Mouse (Mus musculus): ENCODE measurements around the gene Pias3.
A peak's percentile ranks its signal among the peaks of the same experiment; 100 is the strongest.
"Not testable (repeated sequence)": the region's sequence is repeated elsewhere in the genome, so short reads cannot be mapped to it uniquely, and the experiment has no call there.

Pias3 gene

GRCm38 (mm10) chr3:96686057-96686456 lies 10.1 kb upstream of the Pias3 start:
- not testable (repeated sequence) for DNase-seq

GRCm38 (mm10) chr3:96688854-96689253 lies 7.3 kb upstream of the Pias3 start:
- DNase-seq: no peak

- DNase-seq: no peak
These were observed 5.9 kb upstream of the Pias3 start for GRCm38 (mm10) chr3:96690298-96690697.

- peak; percentile 69 for DNase-seq
These were observed 3.7 kb upstream of the Pias3 start for GRCm38 (mm10) chr3:96692506-96692905.

- no peak for DNase-seq
These were observed 2.6 kb upstream of the Pias3 start for GRCm38 (mm10) chr3:96693579-96693978.

GRCm38 (mm10) chr3:96696766-96697732 lies 865 bp downstream of the Pias3 start:
- DNase-seq: peak; percentile 95

GRCm38 (mm10) chr3:96698993-96699690 lies 3.0 kb downstream of the Pias3 start:
- peak; percentile 31 for DNase-seq

- peak; percentile 67 for DNase-seq
These were observed 4.2 kb downstream of the Pias3 start for GRCm38 (mm10) chr3:96700376-96700775.

GRCm38 (mm10) chr3:96701003-96701402 lies 4.8 kb downstream of the Pias3 start:
- no peak for DNase-seq

- DNase-seq: no peak
These were observed 8.6 kb downstream of the Pias3 start for GRCm38 (mm10) chr3:96704778-96705177.

GRCm38 (mm10) chr3:96706217-96706616 lies 10.0 kb downstream of the Pias3 start:
- no peak for DNase-seq

- DNase-seq: no peak
These were observed 10.8 kb downstream of the Pias3 start for GRCm38 (mm10) chr3:96706984-96707383.

GRCm38 (mm10) chr3:96707903-96708683 lies 11.9 kb downstream of the Pias3 start, which contains the start of gene Nudt17:
Gene Nudt17 (minus strand): TSS chr3:96708562.
- DNase-seq: peak; percentile 91

GRCm38 (mm10) chr3:96708684-96709064 lies 12.5 kb downstream of the Pias3 start:
- no peak for DNase-seq

- no peak for DNase-seq
These were observed 18.1 kb downstream of the Pias3 start for GRCm38 (mm10) chr3:96714286-96714685.

- DNase-seq: no peak
These were observed 19.7 kb downstream of the Pias3 start for GRCm38 (mm10) chr3:96715854-96716253.

GRCm38 (mm10) chr3:96719173-96719572 lies 23.0 kb downstream of the Pias3 start:
- DNase-seq: peak; percentile 75

- peak; percentile 97 for DNase-seq
These were observed 31.2 kb downstream of the Pias3 start, which contains the start of the genes Polr3c and Rnf115 for GRCm38 (mm10) chr3:96727343-96727827. Gene Polr3c (minus strand): TSS chr3:96727628. Gene Rnf115 (plus strand): TSS chr3:96727664.

GRCm38 (mm10) chr3:96727828-96728633 lies 31.8 kb downstream of the Pias3 start:
- no peak for DNase-seq

GRCm38 (mm10) chr3:96728634-96729402 lies 32.6 kb downstream of the Pias3 start:
- no peak for DNase-seq

- peak; percentile 51 for DNase-seq
These were observed 33.2 kb downstream of the Pias3 start for GRCm38 (mm10) chr3:96729403-96729784.

Measured in embryo, embryonic 11 days (tissue).